Mouse (Mus musculus): ENCODE measurements around the gene Tulp1.
"Not testable (repeated sequence)": the region's sequence is repeated elsewhere in the genome, so short reads cannot be mapped to it uniquely, and the experiment has no call there.

Tulp1 gene

DNA sequence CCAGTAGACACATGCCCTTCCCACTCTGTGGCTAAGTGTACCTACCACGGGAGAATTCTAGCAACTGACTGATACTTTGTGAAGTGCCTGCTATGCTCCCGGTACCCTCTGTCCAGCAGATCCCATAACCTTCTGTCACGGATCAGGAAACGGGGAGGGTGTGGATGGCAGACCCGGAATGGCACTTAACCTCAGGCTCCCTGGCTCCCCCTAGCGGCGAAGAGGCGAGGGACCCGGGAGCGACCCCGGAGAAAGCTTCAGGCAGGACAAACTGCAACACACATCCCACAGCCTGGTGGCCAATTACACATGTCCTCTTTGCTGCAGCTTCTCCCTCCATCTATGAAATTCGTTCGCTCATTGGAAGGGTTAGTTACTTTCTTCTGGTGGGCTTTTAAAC, 3.4 kb upstream of the Tulp1 start:
- DNase-seq, result peak; percentile 68

DNA sequence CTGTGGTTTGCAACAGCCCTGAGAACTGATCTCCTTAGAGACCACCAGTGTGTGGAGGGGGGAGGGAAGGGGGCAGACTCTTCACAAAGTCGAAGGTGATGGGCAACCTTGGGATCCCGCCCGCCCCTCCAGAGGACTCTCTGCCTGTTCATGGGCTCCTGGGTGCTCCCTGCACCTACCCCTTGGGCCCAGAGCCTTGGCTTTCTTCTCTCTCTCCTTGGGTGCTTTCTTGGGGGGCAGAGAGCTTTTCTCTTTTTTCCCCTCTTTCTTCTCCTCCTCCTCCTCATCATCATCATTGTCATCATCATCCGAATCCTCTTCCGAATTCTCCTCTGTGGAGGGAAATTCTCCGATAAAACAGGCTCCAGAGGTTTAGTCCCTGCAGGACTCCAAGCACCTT, 1.5 kb downstream of the Tulp1 start:
- no peak for DNase-seq

DNA sequence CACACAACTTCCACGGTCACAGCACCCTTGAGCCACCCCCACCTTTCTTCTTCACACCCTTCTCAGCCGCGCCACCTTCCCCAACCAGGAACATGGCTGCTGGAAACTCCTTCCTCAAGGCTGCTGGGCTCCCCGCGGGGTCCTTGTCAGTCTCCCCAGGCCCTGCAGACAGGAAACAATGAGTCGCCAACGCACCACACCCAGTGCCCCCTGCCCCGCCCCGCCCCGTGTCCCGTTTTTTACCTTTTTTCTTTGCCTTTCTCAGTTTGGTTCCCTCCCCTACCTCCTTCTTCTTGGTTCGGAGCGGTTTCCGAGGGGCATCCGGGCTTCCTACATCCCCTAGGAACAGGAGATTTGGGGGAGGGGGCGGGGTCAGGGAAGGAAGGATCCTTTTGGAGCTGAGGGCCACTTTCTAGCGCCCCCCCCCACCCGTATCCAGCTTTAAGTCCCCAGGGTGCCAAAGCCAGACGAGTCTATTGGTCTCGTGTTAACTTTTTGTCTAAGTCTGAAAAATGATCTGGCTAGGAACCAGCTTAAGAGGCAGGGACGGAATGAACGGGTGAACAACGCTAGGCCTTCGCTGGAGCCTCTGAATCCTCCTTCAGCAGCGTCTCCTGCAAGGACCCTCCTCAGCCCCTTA, 2.2 kb downstream of the Tulp1 start:
- DNase-seq, result no peak

DNA sequence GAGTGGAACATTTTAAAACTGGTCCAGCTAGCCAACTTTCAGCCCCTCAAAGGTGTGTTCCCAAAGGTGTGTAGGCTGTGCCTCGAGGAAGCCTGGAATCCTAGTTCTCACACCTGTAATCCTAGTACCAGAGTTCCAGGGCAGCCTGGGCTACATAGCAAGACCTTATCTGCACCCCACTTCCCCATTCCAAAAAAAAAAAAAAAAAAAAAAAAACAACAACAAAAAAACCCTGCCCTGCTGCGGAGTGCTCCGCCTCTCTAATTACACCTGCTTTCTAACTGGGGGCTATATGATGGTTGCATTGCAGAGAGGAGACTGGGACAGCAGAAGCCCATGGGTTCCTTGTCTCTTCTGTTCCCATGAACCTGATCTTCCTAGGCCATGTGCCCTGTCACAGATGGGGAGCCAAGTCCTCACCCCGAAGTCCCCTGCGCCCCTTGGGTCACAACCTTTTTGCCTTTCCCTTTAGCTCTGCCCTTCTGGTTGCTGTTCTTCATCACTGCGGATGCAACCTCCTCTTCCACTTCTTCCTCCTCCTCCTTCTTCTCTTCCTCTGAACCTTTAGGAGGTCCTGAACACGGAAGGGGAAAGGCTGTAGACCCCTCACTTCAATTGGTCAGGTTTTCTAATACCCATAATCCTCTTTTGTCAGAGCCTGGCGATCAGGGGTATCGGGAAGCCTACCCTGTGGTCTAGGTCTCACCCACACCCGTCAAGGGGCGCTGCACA, 2.9 kb downstream of the Tulp1 start:
- DNase-seq, result no peak

DNA sequence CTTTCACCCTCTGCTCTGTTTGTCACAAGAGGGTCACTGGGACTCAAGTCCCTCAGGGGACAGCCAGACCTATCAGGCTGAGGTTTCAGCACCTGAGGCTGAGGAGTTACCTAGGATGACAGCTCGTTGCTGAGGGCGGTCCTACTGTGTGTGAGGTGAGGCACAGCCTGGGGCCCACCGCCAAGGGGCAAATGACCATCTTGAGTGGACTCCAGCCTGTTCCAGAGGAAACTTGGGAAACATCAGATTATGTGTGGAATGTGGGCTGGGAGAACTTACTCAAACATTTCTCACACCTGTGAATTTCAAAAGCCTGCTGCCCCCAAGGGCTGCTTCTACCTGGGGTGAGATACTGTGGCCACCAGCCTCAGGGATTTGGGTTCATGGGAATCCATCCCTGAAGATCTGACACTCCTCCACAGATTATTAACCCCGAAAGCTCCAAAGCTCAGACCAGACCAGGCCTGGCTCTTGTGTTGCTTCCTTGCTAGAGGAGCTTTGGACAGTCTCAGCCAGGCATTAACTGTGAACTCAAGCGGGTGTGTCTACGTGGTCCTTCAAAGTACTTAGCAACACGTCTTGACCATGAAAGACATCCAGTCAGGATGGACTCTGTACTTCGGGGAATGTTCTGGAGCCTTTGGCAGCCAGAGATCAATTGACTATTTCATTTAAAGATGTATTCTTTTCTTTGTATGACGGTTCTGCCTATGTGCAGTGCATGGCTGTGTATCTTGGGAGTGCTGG, 4.3 kb downstream of the Tulp1 start:
- DNase-seq, result no peak

DNA sequence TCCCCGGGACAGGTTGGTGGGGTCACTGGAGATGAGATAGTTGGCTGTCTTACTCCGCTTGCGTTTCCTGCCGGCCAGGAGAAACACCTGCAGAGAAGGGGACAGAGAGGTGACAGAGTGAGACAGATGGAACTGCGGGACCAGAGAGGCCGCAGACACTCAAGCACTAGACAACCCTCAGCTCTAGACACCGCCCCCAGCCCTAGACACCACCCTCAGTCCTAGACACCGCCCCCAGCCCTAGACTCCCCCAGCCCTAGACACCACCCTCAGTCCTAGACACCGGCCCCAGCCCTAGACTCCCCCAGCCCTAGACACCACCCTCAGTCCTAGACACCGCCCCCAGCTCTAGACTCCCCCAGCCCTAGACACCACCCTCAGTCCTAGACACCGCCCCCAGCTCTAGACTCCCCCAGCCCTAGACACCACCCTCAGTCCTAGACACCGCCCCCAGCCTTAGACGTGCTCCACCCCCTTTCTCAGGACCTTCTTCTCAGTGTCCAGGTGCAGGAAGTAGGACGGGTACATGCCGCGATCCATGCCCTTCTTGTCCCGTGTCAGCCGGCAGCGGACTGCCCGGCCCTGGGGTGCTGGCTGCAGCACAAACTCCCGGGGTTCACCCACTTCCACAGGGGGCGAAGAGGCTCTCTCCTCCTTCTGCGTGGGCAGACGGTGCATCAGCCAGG, 6.3 kb downstream of the Tulp1 start:
- not testable (repeated sequence) for DNase-seq

DNA sequence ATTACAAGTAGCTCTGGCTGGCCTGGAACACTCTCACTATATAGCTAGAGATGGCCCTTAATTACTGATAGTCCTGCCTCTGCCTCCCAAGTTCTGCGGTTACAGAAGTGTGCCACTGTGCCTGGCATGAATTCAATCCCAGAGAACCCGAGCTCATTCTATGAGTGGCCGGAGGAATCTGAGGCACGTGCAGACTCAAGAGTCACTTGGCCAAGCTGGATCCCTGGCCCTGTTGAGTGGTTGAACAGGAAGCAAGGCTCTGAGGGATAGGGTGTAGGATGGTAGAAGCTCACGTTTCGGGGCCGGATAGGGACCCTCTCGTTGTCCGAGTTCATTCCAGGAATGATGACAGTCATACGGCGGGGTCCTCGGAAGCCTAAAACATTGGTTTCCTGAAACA, 9.2 kb downstream of the Tulp1 start:
- DNase-seq, result no peak

DNA sequence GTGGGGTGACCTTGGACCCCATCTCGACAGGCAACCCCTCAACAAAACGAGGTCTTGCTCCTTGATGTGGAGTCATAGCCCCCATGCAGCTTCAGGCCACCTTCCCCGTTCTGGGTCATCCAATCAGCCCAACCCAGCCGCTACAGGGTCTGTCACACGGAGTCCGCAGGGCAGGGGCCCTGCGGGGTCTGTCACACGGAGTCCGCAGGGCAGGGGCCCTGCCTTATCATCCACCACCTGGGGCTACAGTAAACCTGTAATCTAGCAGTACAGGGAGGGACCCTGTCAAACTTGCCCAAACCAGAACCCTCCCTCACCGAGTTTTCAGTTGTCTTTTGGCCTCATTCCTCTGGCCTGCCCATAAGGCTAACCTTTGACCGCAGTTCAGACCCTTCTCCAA, 13.0 kb downstream of the Tulp1 start:
- DNase-seq, result no peak

DNA sequence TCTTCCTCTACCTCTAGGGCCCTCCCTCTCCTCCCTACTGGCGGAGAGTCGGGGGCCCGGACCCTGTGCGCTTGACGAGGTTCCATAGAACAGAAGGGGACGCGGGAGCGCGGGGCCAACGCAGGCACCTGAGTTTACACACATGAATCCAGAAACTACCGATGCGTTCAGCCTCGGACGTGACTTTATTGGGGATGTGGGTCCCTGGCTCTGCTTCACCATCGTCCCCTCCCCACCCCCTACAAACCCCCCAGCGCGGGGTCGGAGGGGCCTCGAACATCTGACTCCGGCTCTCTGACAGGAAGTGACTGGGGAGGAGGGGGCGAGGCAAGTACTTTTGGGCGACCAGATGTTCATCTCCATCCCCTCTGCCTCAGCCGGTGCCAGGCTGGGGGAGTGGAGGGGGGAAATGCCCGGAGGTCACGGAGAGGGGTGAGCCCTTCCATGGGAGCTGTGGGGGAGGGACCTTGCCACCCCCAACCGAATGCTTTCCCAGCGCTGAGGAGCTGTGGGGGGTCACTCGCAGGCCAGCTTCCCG, 13.6 kb downstream of the Tulp1 start:
- DNase-seq, result no peak

DNA sequence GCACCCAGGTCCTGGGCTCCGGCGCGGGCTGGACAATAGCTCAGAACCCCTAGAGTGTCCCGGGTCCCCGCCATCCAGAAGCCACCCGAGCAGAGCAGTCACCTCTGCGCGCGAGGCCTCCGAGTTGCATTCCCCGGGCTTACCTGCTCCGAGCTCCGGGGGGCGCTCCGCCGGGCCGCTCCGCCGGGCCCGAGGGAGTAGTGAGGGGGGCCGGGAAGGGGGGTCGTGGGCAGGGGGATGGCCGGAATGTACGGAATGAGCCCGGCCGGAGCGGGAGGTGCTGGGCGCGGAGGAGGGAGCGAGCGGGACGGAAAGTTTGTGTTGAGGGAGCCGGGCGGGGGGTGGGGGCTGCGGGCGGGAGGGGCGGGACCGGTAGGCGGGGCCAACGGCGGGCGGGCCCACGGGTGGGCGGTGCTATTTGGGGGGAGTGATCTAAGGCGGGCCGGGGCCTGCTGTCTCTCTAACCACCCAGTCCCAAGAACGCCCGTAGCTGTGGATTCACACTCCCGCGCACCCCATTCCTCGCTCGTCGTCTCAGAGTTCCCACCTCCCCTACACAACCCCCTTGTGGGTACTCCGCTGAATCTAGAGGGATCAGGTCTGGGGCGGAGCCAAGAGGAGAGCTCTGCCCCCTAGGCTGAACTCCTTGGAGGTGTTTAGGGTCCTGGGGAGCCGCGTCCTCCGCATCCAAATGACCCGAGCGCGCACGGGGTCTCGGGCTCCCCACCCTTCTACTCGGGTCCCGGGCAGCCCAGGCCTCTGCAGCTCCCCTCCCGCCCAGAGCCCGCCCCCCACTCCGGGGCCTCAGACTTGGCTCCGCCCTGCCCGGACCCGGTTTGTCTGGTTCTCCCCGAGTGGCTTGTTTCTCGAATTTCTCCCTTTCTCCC, 14.3 kb downstream of the Tulp1 start, which contains the start of gene Tead3:
Tead3 (minus strand) TSS at position 352 of the 887 bp plus-strand sequence.
- DNase-seq, result peak; percentile 55

DNA sequence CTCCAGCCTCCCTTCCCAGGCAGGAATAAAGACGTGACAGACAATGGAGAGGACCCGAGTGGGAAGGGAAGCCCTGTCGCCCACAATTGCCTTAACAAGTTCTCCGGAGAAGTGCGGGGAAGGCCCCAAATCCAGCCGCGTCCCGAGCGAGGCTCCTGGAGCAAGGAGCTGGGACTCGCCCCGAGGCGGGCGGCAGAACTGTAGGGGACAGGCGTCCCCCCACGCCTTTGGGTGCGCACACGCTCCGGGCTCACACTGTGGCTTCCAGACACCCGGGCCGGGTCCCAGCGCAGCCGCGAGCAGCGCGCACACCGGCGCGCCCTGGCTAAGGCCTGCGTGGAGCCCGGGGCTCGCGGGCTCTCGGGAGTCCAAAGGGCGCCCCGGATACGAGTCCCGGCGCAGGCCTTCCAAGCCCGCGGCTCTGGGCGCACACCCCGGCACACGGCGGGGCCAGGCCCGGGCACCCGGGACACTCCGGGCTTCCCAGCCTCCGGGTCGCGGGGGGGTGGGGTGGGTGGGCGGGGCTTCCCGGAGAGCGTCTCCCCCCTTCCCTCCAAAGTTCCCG, 15.0 kb downstream of the Tulp1 start:
- DNase-seq, result no peak

DNA sequence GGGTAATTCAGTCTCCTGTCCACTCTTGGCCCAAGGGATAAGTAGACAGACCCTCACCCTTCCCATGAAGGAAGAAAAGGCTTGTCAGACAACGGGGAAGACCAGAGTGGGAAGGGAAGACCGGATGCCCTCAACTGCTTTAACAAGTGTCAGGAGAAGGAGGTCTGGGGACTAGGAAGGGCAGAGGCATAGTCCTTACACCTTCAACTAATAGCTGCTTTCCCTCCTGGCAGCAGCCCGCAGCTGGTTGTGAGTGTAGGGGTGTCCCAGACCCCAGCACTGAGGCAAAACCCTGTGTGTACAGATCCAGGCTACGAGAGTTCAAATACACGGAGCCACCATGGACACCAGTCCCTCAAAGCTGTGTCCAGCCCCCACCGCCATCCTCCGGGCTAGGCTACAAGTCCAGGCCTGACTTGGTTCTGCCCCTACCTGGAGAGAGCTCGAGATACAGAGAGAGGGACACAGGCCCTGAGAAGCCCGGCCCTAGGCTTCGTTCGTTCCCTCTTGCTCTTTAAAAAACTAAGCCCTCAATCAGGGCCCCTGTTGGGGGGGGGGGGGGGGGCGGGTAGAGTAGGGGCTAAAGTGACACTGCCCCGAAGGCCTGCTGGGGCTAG, 15.7 kb downstream of the Tulp1 start:
- DNase-seq, result no peak

DNA sequence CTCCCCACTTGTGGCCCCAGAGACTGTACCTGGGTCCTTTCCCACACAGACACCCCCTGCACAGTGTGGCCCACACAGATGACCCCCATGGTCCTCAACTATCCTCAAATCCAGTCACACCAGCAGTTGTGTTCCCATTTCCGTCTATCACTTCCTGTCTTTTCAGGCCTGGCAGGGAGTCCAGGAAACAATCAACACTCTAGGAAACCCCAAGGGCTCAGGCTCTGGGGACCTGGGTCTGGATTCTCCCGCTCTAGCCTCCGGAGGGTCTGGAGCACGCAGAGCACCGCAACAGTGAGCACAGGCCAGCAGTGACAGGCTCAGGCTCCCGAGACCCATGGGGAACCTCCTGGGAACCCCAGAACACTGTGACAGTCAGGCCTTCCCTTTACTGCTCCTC, 16.8 kb downstream of the Tulp1 start:
- no peak for DNase-seq

DNA sequence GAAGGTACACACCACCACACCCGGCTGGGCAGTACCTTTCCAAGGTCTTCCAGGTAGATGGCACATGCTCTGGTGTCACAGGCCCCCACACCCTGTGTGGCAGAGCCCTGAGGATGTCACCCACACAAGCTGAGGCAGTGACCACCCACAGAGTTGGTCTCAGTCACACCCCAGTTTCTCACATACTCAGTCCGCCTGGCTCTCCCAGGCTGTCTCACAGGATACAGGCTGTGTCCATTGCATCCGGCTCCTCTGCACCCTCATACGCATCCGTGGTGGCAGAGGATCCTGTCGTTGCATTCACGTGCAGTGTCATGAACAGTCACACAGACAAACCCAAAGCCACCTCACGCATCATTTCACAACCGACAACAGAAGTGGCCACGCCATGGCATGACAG, 17.7 kb downstream of the Tulp1 start:
- no peak for DNase-seq

DNA sequence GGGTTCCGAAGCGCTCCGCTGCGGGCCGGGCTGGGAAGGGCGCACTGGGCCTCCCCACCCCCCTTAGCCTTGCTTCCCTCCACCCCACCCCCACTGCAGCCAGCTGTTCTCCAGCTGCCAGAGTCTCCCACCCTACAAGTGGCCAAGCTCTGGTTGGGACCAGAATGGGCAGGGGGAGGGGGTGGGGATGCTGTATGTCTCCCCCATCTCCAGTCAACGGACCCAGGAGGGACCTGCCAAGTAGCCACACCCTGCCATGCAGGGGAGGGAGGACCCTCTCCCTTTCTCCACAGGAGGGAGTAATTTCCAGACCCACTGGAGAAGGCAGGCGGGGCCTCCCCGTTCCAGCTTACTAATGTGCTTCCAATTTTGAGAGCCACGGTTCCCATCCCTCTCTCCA, 19.1 kb downstream of the Tulp1 start:
- no peak for DNase-seq

DNA sequence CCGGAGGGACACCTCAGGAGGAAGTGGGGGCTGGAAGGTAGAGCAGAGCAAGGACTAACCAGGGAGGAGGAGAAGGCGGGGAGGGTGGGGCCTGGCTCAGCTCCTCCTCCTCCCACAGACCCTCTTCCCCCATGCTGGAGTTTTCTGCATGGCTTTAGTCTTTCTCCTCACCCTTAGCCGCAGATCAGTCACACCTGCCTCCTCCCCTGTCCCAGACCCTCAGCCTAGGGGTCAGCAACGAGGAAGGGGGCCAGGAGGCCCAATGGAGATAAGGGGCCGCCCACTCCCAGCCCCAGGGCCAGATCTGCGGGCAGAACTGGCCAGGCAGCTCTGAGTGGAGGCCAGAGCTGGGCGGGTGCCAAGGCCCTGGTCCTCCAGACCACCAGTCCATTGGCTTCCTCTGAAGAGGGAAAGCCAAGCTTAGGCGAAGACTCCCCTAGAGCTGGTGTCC, 19.7 kb downstream of the Tulp1 start:
- no peak for DNase-seq

DNA sequence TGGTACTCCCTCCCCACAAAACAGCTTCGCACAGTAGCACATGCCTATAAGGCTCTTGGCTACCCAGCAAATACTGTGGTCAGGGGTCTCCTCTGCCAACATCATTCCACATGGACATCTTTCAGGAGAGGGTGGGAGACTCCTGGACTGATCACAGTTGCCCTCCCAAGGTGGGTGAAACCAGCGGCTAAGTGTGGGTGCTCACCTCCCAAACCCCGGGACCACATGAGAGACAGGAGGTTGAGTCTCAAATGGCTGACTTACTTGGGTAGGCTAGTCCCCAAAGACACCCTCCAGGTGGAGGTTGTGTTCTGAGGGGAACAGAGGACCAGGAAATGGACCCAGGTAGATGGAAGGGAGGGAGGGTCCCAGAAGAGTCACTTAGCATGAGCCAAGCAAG, 20.4 kb downstream of the Tulp1 start:
- DNase-seq, result no peak

DNA sequence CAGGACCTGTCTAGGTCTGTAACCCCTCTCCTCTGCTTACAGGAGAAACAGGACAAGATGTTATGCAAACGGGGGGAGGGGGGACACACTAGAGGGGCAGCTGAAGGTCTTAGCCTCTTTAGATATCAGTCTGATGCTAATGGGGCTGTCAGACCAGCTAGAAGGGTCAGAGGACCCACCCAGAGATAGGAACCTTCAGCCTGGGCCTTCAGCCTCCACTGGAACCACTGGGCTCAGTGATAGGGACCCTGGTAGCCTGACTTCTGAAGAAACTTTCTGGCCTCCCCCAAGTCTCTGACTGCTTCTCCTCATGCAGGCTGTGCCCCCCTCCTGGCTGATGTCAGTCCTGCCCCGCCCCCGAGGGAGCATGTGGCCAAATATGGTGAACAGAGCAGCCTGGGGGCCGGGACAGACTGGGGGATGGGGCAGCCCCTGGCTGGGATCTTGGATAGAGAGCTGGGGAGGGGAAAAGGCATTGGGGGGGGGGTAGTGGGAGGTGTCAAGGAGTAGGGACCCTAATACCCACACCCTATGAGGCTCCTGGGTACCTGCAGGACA, 20.9 kb downstream of the Tulp1 start:
- DNase-seq, result no peak

DNA sequence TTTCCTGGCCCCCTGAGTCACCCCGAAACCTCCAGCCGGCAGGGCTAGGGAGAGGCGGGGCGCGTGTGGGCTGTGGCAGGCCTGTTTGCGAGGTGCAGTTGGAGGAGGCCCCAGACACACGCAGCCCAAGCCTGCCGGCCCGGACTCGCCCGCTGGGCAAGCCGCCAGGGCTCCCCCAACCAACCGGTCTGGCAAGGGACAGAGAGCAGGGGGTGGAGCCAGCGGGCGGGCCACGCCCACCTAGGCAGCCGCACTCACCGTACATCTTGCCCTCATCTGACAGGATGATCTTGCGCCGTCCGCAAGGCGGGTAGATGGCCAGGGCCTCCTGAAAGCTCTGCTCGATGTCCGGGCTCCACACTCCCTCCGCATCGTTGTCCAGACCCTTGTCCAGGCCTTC, 23.9 kb downstream of the Tulp1 start:
- DNase-seq, result peak; percentile 72

DNA sequence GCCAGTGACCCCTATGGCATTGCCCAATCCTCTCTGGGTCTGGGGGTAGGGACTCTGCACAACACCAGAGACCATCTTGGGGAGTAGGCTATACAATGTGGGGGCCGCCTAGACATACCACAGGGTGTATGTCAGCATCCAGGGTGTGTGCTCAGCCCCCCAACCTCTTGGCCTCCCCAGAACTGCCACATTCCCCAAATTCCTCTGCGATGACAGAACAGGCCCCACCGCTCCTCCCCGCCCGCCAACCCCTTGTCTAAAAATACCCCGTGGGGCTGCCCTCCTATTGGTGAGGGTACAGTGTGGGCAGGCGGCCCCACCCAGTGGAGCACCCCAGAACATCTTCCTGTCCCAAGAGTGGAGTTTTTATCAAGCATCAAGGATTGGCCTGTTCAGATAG, 24.4 kb downstream of the Tulp1 start:
- no peak for DNase-seq

DNA sequence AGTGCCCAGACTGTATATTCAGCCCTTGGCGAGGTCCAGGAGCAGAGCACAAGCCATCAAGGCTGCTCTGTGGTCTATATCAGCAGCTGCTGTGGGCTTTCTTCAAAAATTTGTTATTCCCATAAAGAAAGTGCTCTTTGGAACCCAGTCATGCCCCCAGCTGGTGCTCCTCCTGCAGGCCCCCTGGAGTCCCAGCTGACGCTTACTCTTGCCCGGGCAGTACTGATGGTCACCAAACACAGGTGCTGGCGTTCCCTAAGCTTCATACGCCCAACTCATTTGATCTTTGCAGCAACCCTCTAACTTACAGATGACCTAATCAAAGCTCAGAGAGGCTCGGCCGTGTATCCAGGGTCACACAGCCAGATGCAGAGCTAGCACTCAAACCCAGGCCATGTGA, 27.5 kb downstream of the Tulp1 start:
- DNase-seq, result no peak

All from right cerebral cortex, postnatal 14 days (tissue).